Mouse (Mus musculus) forebrain, embryonic 13.5 days (tissue): ENCODE measurements around the gene Cep19. TPM values are rescaled to one million over a fixed set of nuclear protein-coding genes. Genes with fewer than 3 reads are reported as not detected.
"Not testable (repeated sequence)": the region's sequence is repeated elsewhere in the genome, so short reads cannot be mapped to it uniquely, and the experiment has no call there.

ENCODE experiments used
- ATAC-seq: fragments of 200-750 bp; cut with Nextera tagmentation; 2 replicates; pipeline ENCODE4 v1.8.0; 2017
- H3K27ac ChIP-seq: fragments of 300-500 bp; sonication (generic); 2 replicates; pipeline ENCODE4 v1.5.1; 2015; ENCODE audit warnings: inconsistent platforms, mild to moderate bottlenecking, moderate library complexity
- H3K27me3 ChIP-seq: fragments of 300-500 bp; sonication (generic); 2 replicates; pipeline ENCODE4 v1.6.1; 2015; ENCODE audit warnings: mild to moderate bottlenecking, inconsistent platforms
- H3K36me3 ChIP-seq: fragments of 300-500 bp; sonication (generic); 2 replicates; pipeline ENCODE4 v1.6.1; 2015; ENCODE audit warnings: mild to moderate bottlenecking, inconsistent platforms; ENCODE audit not compliant: poor library complexity, severe bottlenecking
- H3K4me1 ChIP-seq: fragments of 300-500 bp; sonication (generic); 2 replicates; pipeline ENCODE4 v1.6.1; 2015; ENCODE audit warnings: inconsistent platforms
- H3K4me2 ChIP-seq: fragments of 300-500 bp; sonication (generic); 2 replicates; pipeline ENCODE4 v1.6.1; 2015; ENCODE audit warnings: inconsistent platforms, mild to moderate bottlenecking, moderate library complexity
- H3K4me3 ChIP-seq: fragments of 300-500 bp; sonication (generic); 2 replicates; pipeline ENCODE4 v1.5.1; 2015; ENCODE audit warnings: mild to moderate bottlenecking, inconsistent platforms
- H3K9ac ChIP-seq: fragments of 300-500 bp; sonication (generic); 2 replicates; pipeline ENCODE4 v1.6.1; 2015; ENCODE audit warnings: mild to moderate bottlenecking, inconsistent platforms
- H3K9me3 ChIP-seq: fragments of 300-500 bp; sonication (generic); replicated peaks from 2 replicates; pipeline ENCODE4 v1.6.1; 2016; ENCODE audit warnings: inconsistent platforms
- WGBS: fragments of 180-500 bp; shearing (Covaris S2); methylation state at CpG from one replicate; pipeline ENCODE4 v1.1.7; 2015; 5-methylcytosine and 5-hydroxymethylcytosine counted together
- polyA plus RNA-seq: library from polyadenylated mRNA; unstranded; fragments of >200 nt; fragmentation: Nextera tagmentation; extraction: Ambion mirVana; gene quantifications from 2 replicates; pipeline ENCODE4 v1.2.1, GENCODE M21; 2015

The Cep19 gene
- polyA plus RNA-seq, 1 experiment from 2014 or later = 39.5 TPM

DNA sequence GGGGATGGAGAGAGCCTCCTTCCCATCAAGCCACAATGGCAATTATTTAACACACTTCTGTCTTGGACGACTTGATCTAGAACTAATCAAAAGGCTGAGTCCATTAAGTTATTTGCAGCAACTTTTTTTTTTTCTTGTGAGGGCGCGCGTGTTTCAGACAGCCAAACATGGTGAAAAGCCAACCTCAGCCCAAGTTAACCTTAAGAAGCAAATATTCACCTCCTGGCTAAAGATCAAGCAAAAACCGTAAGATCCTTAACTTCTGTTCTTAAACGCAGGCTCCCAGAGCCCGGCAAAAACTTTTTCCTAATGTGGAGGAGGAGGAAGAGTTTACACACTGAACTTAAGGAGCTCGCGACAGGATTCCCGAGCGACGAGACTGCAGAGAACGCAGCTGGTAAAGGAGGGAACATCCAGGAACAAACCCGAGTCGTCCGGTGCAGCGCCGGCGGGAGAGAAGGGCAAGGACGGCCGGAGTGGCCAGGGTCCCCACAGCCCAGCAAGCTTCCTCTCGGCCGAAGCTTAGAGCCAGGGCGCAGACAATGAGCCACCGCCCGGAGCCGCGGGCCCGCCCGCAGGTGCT, 21.1 kb upstream of the Cep19 start:
- no peak for ATAC-seq
- peaks cover 8% of the 10 kb centered on the region for H3K36me3 ChIP-seq
- H3K27ac ChIP-seq = peak overlapping the region; percentile 94
- peak overlapping the region; percentile 96 for H3K9ac ChIP-seq
- no peaks in the 10 kb centered on the region for H3K27me3 ChIP-seq
- peak overlapping the region; percentile 99 for H3K4me3 ChIP-seq
- peak overlapping the region; percentile 79 for H3K4me2 ChIP-seq
- H3K4me1 ChIP-seq = peaks cover 24% of the 10 kb centered on the region
- WGBS = 0% methylated on average over 30 of the region's 30 CpGs
- no peaks in the 10 kb centered on the region for H3K9me3 ChIP-seq

DNA sequence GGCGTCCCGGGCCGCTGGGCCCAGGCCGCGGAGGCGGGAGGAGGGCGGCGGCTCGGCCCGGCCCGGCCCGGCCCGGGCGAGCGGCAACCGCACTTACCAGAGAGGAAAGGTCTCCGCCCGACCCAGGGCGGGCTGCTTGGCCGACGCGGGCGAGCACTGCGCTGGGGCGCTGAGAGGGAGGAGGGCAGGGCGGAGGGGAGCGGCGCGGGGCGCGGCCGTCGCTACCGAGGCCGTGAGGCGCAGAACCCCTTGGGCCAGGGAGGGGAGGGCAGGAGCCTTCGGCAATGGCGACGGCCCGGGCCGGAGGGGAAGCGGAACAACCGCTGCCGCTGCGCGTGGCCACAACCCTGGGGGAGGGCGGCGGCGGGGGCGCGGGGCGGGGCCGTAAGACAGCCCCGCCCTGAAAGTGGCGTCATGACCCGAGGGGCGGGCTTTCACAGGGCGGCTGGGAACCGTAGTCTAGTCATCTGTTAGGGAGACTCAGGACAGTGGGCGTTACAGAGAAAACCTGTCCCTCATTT, 20.5 kb upstream of the Cep19 start, which contains the start of gene Pak2:
TSS of gene Pak2 (minus strand) at position 352 of the 521 bp plus-strand sequence.
- 2% methylated on average over 50 of the region's 60 CpGs for WGBS
- Histone ChIP-seq H3K36me3 (peaks cover 11% of the 10 kb centered on the region), H3K9ac (peak within 1 kb of the TSS; percentile 96), H3K4me3 (peak within 1 kb of the TSS; percentile 99), H3K27ac (peak within 1 kb of the TSS; percentile 94), H3K27me3 (no peaks in the 10 kb centered on the region), H3K4me1 (peaks cover 24% of the 10 kb centered on the region), H3K9me3 (no peaks in the 10 kb centered on the region), H3K4me2 (peak within 1 kb of the TSS; percentile 79)
- peak; percentile 98 for ATAC-seq

- Histone ChIP-seq H3K9ac (no peak overlapping the region), H3K9me3 (no peaks in the 10 kb centered on the region), H3K4me2 (no peak overlapping the region), H3K27ac (no peak overlapping the region), H3K4me3 (no peak overlapping the region), H3K4me1 (no peaks in the 10 kb centered on the region), H3K27me3 (no peaks in the 10 kb centered on the region), H3K36me3 (peaks cover 87% of the 10 kb centered on the region)
- 88% methylated on average over 17 of the region's 17 CpGs for WGBS
- ATAC-seq = no peak
Measured at GRCm38 (mm10) chr16:32087629-32088443, 11.8 kb upstream of the Cep19 start.

DNA sequence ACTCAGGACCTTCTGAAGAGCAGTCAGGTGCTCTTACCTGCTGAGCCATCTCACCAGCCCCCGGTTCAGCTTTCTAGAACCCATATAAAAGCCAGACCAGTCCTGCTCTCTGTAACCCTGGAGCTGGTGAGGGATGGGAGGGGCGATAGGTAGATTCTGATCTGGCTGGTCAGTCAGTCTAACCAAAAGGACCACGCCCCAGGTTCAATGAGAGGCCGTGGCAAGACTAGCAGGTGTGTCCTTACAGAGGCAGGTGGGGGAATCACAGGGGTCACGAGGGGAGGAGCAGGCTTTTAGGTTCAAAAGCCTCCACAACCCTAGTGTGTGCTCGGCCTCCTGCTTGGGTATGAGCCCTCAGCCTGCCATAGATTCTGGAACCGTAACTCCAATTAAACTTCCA, 8.1 kb upstream of the Cep19 start:
- Histone ChIP-seq H3K4me3 (no peak overlapping the region), H3K36me3 (peaks cover 76% of the 10 kb centered on the region), H3K4me2 (no peak overlapping the region), H3K27ac (no peak overlapping the region), H3K9me3 (no peaks in the 10 kb centered on the region), H3K9ac (no peak overlapping the region), H3K4me1 (no peaks in the 10 kb centered on the region), H3K27me3 (no peaks in the 10 kb centered on the region)
- ATAC-seq = no peak
- 96% methylated on average over 7 of the region's 7 CpGs for whole genome bisulfite sequencing

DNA sequence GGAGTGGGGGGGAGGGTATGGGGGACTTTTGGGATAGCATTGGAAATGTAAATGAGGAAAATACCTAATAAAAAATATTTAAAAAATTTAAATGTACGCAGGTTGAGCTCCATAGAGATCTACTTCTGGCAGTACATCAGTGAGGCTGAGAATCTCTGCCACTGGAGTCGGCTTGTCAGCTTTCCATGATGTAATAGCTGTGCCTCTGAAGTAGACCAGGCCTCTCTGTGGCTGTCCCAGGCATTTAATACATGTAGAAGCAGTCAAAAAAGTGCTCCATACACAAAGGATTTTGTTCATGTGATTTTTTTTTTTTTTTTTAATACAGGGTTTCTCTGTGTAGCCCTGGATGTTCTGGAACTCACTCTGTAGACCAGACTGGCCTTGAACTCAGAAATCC, 1.8 kb upstream of the Cep19 start:
- not testable (repeated sequence) for H3K4me3 ChIP-seq, H3K9ac ChIP-seq, ATAC-seq, H3K27me3 ChIP-seq, H3K27ac ChIP-seq, H3K9me3 ChIP-seq
- peaks cover 20% of the 10 kb centered on the region for H3K4me1 ChIP-seq
- 0 out of 2 replicates have a peak overlapping the region, but pooled peaks have one; percentile 79 for H3K4me2 ChIP-seq
- peaks cover 25% of the 10 kb centered on the region for H3K36me3 ChIP-seq
- 90% methylated on average over 2 of the region's 2 CpGs for WGBS

DNA sequence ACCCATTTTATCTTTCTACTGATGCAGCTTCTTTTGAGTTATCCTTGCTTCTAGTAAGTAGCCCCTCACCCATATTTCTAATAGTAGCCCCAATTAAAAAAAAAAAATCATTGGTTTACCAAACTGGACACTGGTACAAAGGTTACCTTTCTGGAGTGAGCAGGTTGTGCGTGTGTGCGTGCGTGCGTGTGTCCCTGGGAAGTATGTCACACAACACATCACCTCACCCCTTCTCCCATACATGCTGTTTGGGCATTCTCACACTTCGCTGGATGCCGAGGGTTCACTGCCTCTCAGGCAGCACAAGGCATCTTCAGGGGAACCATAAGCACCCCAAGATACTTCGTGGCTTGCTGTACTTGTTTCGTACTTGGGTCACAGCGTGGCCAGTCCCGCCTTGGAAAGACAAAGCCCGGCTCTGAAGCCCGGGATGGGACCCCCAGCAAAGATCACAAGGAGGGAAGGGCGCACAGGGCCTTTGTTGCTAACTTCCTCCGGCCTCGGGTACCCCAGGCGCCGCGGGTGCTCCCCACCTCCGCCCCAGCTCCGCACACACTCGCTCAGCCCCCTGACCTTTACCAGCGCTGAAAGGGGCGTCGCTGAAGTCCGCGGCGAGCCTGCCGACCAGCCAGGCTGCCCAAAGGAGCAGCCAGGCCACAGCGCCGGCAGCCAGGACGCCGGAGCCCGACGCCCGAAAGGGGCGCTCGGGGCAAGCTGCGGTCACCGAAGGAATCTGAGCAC, 533 bp upstream of the Cep19 start:
- Histone ChIP-seq H3K9ac (peak overlapping the region; percentile 96), H3K27ac (peak overlapping the region; percentile 78), H3K9me3 (no peaks in the 10 kb centered on the region), H3K4me1 (peaks cover 20% of the 10 kb centered on the region), H3K4me3 (peak overlapping the region; percentile 97), H3K36me3 (peaks cover 34% of the 10 kb centered on the region), H3K27me3 (no peaks in the 10 kb centered on the region), H3K4me2 (peak overlapping the region; percentile 79)
- WGBS = under 1% methylated on average over 32 of the region's 39 CpGs
- peak; percentile 76 for ATAC-seq

- Histone ChIP-seq H3K4me2 (no peak overlapping the region), H3K4me3 (no peak overlapping the region), H3K9me3 (no peaks in the 10 kb centered on the region), H3K4me1 (peaks cover 20% of the 10 kb centered on the region), H3K36me3 (peaks cover 42% of the 10 kb centered on the region), H3K9ac (no peak overlapping the region), H3K27ac (no peak overlapping the region), H3K27me3 (no peaks in the 10 kb centered on the region)
- ATAC-seq = no peak
- 88% methylated on average over 13 of the region's 13 CpGs for WGBS
Measured at GRCm38 (mm10) chr16:32102295-32102694, 2.7 kb downstream of the Cep19 start.

- Histone ChIP-seq H3K9ac (no peak overlapping the region), H3K4me2 (no peak overlapping the region), H3K4me3 (no peak overlapping the region), H3K9me3 (no peaks in the 10 kb centered on the region), H3K36me3 (peaks cover 63% of the 10 kb centered on the region), H3K4me1 (no peaks in the 10 kb centered on the region), H3K27me3 (no peaks in the 10 kb centered on the region), H3K27ac (no peak overlapping the region)
- no peak for ATAC-seq
- 93% methylated on average over 1 of the region's 1 CpGs for WGBS
Measured at GRCm38 (mm10) chr16:32105698-32106097, 6.1 kb downstream of the Cep19 start.

DNA sequence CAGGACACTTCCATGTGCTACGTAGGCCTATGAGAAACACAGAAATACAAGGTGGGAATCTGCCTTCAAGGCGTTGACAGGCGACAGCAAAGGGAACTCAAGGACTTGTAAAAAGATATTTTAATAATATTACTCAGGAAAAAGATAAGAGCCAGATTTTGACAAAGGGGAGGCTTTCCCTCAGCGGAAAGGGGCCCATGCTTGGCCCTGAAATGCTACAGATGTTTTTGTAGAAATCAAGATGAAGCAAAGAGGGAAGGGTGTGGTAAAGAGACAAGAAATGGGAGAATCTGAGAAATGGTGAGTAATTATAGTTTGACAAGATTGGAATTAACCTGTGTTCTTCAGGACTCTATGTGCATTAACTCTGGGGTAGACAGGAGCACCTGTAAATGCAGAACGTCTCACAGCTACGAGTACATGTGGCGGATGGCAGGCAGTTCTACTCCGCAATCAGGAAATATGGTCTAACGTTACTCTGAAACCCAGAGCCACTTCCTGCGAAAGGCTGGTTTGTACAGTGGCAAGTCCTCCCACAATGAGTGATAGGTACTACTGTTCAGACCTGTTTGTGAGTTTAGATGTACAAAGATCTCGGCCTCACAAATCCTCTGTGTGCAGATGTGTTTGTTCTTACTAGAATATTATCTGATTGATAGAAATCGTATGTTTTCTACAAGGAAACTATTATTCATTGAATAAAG, 7.9 kb downstream of the Cep19 start:
- no peak for ATAC-seq
- Histone ChIP-seq H3K4me1 (no peaks in the 10 kb centered on the region), H3K4me3 (no peak overlapping the region), H3K9ac (no peak overlapping the region), H3K36me3 (peaks cover 61% of the 10 kb centered on the region), H3K27ac (no peak overlapping the region), H3K27me3 (no peaks in the 10 kb centered on the region), H3K4me2 (no peak overlapping the region), H3K9me3 (no peaks in the 10 kb centered on the region)
- WGBS = 95% methylated on average over 12 of the region's 12 CpGs

DNA sequence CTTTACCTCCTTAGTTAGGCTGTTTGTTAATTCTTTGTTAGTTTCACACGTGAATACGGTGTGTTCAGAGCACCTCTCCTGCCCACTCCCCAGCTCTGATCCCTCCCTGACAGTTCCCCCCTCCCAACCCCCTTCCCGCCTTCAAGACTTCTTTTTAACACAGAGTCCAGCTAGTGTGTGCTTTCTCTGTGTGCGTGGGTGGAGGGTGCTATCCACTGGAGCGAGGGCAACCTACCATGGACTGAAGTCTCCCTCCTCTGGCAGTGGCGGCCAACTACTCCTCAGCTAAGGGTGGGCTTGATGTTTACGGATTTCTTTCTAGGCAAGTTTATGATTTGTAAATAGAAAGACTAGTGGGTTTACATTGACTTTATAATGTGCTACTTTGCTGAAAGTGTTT, 8.6 kb downstream of the Cep19 start:
- ATAC-seq = no peak
- WGBS = 79% methylated on average over 7 of the region's 7 CpGs

DNA sequence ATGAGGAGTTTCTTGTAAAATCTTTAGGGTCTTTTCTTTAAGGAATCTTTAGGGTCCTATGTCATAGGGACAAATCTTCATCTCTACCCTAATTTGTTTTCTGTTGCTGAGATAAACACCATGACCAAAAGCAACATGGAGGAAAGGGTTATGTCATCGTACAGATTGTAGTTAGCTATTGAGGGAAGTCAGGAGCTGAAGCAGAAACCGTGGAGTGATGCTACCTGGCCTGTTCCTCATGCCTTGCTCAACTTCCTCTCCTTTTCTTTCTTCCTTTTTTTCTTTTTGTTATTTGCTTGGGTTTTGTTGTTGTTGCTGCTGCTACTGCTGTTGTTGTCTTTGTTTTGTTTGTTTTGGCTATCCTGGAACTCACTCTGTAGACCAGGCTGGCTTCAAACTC, 9.0 kb downstream of the Cep19 start:
- Histone ChIP-seq H3K4me2 (no peak overlapping the region), H3K9me3 (no peaks in the 10 kb centered on the region), H3K27ac (no peak overlapping the region), H3K4me1 (no peaks in the 10 kb centered on the region), H3K27me3 (no peaks in the 10 kb centered on the region), H3K9ac (no peak overlapping the region), H3K4me3 (no peak overlapping the region), H3K36me3 (peaks cover 51% of the 10 kb centered on the region)
- 93% methylated on average over 2 of the region's 2 CpGs for WGBS
- ATAC-seq = no peak

More for the DNA sequence above, 8.6 kb downstream of the Cep19 start:
- no peak overlapping the region for H3K9ac ChIP-seq
- H3K27ac ChIP-seq = no peak overlapping the region
- no peak overlapping the region for H3K4me2 ChIP-seq
- no peaks in the 10 kb centered on the region for H3K27me3 ChIP-seq
- no peaks in the 10 kb centered on the region for H3K9me3 ChIP-seq
- peaks cover 55% of the 10 kb centered on the region for H3K36me3 ChIP-seq
- H3K4me1 ChIP-seq = no peaks in the 10 kb centered on the region
- H3K4me3 ChIP-seq = no peak overlapping the region
